Mouse (Mus musculus) erythroblast, embryonic 14.5 days (primary cell): ENCODE data around the gene Defb22.

ENCODE experiments used
- GATA1 ChIP-seq: IDR thresholded peaks from 2 replicates; pipeline ENCODE4 v1.6.1; 2012; ENCODE audit warnings: low read length, inconsistent platforms, mixed read lengths
- TAL1 ChIP-seq: IDR thresholded peaks from 3 replicates; pipeline ENCODE4 v1.6.1; 2012; ENCODE audit warnings: low read length, inconsistent platforms, mixed read lengths

DNA sequence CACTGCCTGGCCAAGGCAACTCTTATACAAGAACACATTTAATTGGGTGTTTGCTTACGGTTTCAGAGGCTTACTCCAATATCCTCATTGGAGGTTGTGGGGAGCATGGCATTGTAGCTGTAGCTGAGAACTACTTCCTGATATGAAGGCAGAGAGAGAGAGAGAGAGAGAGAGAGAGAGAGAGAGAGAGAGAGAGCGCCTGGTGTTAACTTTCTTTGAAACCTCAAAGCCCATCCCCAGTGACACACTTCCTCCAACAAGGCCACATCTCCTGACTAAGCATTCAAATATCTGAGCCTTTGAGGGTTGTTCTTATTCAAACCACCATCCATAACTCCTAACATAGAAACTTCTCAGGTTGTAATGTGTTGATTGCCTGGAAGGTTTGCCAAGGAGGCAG is 14.0 kb upstream of the Defb22 start:
- TF ChIP-seq TAL1 (no peak), GATA1 (no peak)
